Mouse (Mus musculus): Measurements from ENCODE around the gene Gadd45gip1.

- TF ChIP-seq POLR2A (IDR thresholded peaks at IDR 0.05; ENCODE audit: low read depth, low read length) (no peak), CTCF (conservative IDR thresholded peaks at IDR 0.05; ENCODE audit: insufficient read depth, insufficient read length, low read depth, low read length) (no peak)
Measured at GRCm38 (mm10) chr8:84841514-84841913, 10.2 kb downstream of the Gadd45gip1 start.
